Mouse (Mus musculus): ENCODE measurements around the gene Spsb1. TPM values are rescaled to one million over a fixed set of nuclear protein-coding genes. Genes with fewer than 3 reads are reported as not detected.

Spsb1 gene
- polyA plus RNA-seq, 1 experiment from 2014 or later, result 11.7 TPM

DNA sequence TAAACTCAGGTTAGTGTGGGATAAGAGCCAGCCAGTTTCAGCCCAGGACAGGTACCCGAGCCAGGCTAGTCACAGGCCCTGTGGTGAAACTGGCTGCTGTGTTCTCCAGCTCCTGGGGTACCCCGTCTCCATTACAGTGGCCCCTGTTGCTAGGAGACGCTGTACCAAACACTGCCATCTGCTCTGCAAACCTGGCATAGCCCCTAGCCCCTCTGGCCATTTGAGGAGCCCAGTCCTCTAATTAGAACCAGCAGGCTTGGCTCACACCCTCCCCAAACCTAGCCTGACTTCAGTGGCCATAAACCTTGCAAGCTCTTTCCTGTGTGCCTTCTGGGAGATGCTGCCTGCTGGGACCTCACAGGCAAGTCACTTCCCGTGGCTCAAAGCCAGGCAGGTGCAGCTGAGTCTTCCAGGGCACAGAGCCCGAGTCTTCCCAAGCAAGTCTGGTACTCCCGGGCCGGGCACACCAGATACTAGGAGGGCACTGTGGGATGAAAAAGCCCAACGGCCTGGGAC is 78.8 kb downstream of the Spsb1 start:
- Histone ChIP-seq H3K4me3 (replicated peaks) (no peak overlapping the region), H3K27me3 (0 out of 2 replicates have a peak, but pooled peaks cover 14% of the 10 kb centered on the region), H3K27ac (no peak overlapping the region), H3K36me3 (no peaks in the 10 kb centered on the region), H3K4me2 (no peak overlapping the region), H3K4me1 (peaks cover 71% of the 10 kb centered on the region), H3K9me3 (replicated peaks) (no peaks in the 10 kb centered on the region), H3K9ac (0 out of 2 replicates have a peak overlapping the region, but pooled peaks have one; percentile 10)
- 55% methylated on average over 8 of the region's 8 CpGs for WGBS
- no peak for ATAC-seq (replicated peaks; ENCODE audit: low FRiP score)

DNA sequence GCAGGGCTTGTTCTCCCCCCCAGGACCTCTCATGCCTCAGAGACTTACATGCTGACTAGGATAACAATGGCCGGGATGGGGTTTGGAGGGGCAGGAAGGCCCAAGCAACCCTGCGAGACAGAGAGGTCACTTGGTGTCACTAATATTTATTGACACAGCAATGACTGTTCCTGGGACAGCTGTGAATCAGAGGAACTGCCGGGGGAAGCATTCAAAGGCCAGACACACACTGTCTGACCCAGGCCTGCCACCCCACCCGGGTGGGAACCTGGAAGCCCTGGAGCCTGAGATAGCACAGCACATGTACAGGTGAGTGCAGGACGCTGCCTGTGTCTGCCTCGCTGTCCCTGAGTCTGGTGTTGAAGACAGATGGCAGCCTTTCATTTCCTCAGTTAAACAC is 79.5 kb downstream of the Spsb1 start:
- Histone ChIP-seq H3K4me1 (peaks cover 74% of the 10 kb centered on the region), H3K9me3 (replicated peaks) (no peaks in the 10 kb centered on the region), H3K27ac (0 out of 2 replicates have a peak overlapping the region, but pooled peaks have one; percentile 18), H3K4me3 (replicated peaks) (no peak overlapping the region), H3K27me3 (0 out of 2 replicates have a peak, but pooled peaks cover 14% of the 10 kb centered on the region), H3K9ac (no peak overlapping the region), H3K36me3 (no peaks in the 10 kb centered on the region), H3K4me2 (no peak overlapping the region)
- no peak for ATAC-seq (replicated peaks; ENCODE audit: low FRiP score)
- 18% methylated on average over 6 of the region's 6 CpGs for WGBS

DNA sequence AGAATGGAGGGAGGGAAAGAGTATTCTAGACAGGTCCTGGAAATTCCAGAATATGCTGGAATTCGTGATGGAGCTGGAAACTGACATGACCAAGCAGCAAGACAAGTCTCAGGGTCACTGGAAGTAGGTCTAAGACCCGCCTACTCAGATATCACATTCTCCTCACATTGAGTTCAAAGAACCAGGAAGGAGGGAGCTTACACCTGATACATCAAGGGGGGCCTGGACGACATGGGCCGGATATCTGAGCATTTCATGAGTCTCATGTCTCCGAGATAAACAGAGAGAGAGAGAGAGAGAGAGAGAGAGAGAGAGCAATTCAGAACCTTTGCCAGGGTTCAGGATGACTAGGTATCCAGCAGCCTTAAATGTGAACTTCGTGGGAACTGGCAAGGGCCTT is 82.6 kb downstream of the Spsb1 start:
- WGBS, result 37% methylated on average over 6 of the region's 6 CpGs
- Histone ChIP-seq H3K4me3 (replicated peaks) (no peak overlapping the region), H3K9ac (no peak overlapping the region), H3K27me3 (0 out of 2 replicates have a peak, but pooled peaks cover 6% of the 10 kb centered on the region), H3K4me2 (no peak overlapping the region), H3K27ac (peak overlapping the region; percentile 68; the same call in 1 of the 2 replicates), H3K36me3 (no peaks in the 10 kb centered on the region), H3K4me1 (peaks cover 83% of the 10 kb centered on the region), H3K9me3 (replicated peaks) (no peaks in the 10 kb centered on the region)
- no peak for ATAC-seq (replicated peaks; ENCODE audit: low FRiP score)

DNA sequence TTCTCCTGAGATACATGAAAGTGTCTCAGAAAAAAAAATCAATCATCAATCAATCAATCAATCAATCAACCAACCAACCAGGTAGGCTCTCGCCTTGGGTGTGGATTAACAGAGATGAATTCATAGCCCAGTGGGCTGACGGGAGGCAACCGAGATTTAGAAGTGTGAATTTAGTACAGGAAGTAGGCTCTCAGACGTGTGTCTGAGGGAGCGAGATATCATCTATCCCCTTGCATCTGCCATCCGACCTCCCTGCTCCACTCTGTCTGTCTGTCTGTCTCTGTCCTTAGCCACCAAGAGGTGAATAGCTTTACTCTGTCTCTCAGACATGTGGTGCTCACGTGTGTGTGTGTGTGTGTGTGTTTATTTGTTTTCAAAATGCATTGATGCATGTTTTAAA is 83.3 kb downstream of the Spsb1 start:
- ATAC-seq (replicated peaks; ENCODE audit: low FRiP score), result no peak
- H3K9ac ChIP-seq, result no peak overlapping the region
- 36% methylated on average over 7 of the region's 7 CpGs for WGBS
- peaks cover 78% of the 10 kb centered on the region for H3K4me1 ChIP-seq
- no peak overlapping the region for H3K4me3 ChIP-seq (replicated peaks)
- H3K36me3 ChIP-seq, result no peaks in the 10 kb centered on the region
- H3K27ac ChIP-seq, result no peak overlapping the region
- H3K27me3 ChIP-seq, result 0 out of 2 replicates have a peak, but pooled peaks cover 6% of the 10 kb centered on the region
- no peaks in the 10 kb centered on the region for H3K9me3 ChIP-seq (replicated peaks)
- no peak overlapping the region for H3K4me2 ChIP-seq

DNA sequence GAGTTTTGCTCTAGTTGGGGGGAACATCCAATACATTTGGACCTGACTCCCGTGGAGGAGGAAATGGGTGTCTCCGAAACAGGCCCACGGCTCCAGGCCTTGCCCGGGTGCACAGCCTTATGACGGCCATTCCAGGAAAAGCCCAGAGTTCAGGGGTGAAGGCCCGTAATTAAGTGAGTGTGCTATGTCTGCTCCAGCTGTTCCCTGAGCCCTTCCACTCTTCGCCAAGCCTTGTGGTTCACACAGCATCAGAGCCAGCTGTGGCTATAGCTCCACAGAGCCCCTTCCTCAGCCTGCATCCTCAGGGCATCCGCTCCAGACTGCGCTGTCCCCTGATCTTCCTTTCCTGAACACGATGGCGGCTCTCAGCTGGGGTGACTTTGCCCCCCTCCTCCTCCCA is 83.8 kb downstream of the Spsb1 start:
- H3K27me3 ChIP-seq, result 0 out of 2 replicates have a peak, but pooled peaks cover 4% of the 10 kb centered on the region
- no peak overlapping the region for H3K4me3 ChIP-seq (replicated peaks)
- H3K27ac ChIP-seq, result no peak overlapping the region
- H3K9me3 ChIP-seq (replicated peaks), result no peaks in the 10 kb centered on the region
- 37% methylated on average over 11 of the region's 11 CpGs for WGBS
- H3K9ac ChIP-seq, result no peak overlapping the region
- no peak overlapping the region for H3K4me2 ChIP-seq
- peaks cover 72% of the 10 kb centered on the region for H3K4me1 ChIP-seq
- no peaks in the 10 kb centered on the region for H3K36me3 ChIP-seq
- no peak; the same call in 1 of the 2 replicates for ATAC-seq (replicated peaks; ENCODE audit: low FRiP score)

DNA sequence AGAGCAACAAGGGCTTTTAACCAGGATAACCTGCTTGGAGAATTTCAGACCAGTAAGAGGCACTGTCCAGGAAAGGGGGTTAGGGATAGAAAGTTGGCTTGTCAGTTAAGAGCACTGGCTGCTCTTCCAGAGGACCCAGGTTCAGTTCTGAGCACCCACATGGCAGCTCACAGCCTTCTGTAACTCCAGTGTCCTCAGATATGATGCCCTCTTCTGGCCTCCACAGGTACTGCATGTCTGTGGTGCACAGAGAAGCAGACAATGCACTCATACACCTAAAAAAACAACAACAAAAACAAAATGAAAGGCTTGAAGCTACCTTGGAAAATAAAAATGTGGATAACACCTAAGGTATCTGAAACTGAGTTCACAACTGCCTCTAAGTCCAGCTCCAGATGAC is 84.4 kb downstream of the Spsb1 start:
- H3K9me3 ChIP-seq (replicated peaks), result no peaks in the 10 kb centered on the region
- no peaks in the 10 kb centered on the region for H3K27me3 ChIP-seq
- no peak overlapping the region for H3K4me2 ChIP-seq
- H3K36me3 ChIP-seq, result no peaks in the 10 kb centered on the region
- no peak overlapping the region for H3K27ac ChIP-seq
- no peak overlapping the region for H3K4me3 ChIP-seq (replicated peaks)
- no peak overlapping the region for H3K9ac ChIP-seq
- peaks cover 66% of the 10 kb centered on the region for H3K4me1 ChIP-seq
- ATAC-seq (replicated peaks; ENCODE audit: low FRiP score), result no peak

DNA sequence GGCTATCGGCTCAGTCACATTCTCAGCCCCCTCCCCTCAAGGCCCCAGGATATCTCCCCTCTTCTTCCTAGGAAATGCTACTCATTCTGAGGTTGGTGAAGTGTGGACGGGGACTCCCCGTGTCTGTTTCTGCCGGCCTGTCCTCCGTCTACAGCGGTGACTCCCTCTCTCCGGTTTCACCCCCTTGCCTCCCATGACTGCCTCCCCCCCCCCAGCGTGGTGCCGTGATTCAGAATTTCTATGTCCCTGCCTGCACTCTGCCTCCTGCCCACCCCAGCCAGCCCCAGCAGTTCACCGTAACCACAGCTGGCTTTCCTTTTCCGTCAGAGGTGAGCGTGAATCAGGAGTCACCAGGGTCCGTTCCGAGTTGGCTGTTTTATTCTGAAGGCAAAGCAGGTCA is 86.1 kb downstream of the Spsb1 start:
- 29% methylated on average over 14 of the region's 14 CpGs for WGBS
- Histone ChIP-seq H3K27me3 (no peaks in the 10 kb centered on the region), H3K4me1 (peaks cover 57% of the 10 kb centered on the region), H3K9ac (no peak overlapping the region), H3K27ac (peak overlapping the region; percentile 82), H3K4me2 (0 out of 2 replicates have a peak overlapping the region, but pooled peaks have one; percentile 20), H3K4me3 (replicated peaks) (no peak overlapping the region), H3K9me3 (replicated peaks) (no peaks in the 10 kb centered on the region), H3K36me3 (no peaks in the 10 kb centered on the region)
- peak; percentile 57 for ATAC-seq (replicated peaks; ENCODE audit: low FRiP score)

DNA sequence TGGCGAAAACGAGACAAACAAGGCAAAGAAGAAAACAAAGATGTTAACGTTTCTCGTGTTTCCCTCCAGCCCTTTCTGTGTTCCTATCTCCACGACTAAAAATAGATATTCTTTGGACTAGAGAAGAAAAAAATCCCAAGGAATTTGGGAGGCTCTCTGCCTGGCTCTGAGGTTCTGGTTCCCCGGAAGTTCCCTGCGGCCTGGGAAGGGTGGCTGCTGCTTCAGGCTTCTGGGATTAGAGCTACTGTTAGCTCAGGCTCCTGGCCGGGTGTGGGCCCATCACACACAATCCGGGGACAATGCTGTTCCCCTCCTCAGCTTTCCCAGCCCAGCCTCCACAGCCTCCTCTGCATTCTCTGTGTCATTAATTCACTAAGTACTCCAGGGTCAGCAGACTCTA is 86.8 kb downstream of the Spsb1 start:
- ATAC-seq (replicated peaks; ENCODE audit: low FRiP score), result 0 out of 2 replicates have a peak, but pooled peaks have one; percentile 3
- no peak overlapping the region for H3K4me3 ChIP-seq (replicated peaks)
- peak overlapping the region; percentile 82 for H3K27ac ChIP-seq
- 40% methylated on average over 9 of the region's 9 CpGs for WGBS
- H3K27me3 ChIP-seq, result no peaks in the 10 kb centered on the region
- no peaks in the 10 kb centered on the region for H3K36me3 ChIP-seq
- no peak overlapping the region for H3K4me2 ChIP-seq
- no peaks in the 10 kb centered on the region for H3K9me3 ChIP-seq (replicated peaks)
- H3K9ac ChIP-seq, result no peak overlapping the region
- peaks cover 51% of the 10 kb centered on the region for H3K4me1 ChIP-seq

DNA sequence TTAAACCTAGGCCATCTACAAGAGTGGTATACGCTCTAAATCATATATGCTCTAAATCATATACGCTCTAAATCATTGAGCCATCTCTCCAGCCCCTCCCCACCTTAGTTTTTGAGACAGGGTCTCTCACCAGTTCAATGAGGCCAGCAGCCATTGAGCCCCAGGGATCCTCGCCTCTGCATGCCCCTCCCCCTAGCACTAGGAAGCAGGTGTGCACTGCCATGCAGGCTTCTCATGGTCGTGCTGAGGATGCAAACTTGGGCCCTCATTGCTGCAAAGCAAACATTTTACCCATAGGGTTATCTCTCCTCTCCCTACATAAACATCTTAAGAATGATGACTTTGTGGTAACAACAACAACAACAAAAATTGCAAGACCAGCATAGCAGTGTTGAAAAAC is 87.5 kb downstream of the Spsb1 start:
- H3K9me3 ChIP-seq (replicated peaks), result no peaks in the 10 kb centered on the region
- ATAC-seq (replicated peaks; ENCODE audit: low FRiP score), result no peak
- H3K9ac ChIP-seq, result no peak overlapping the region
- peaks cover 44% of the 10 kb centered on the region for H3K4me1 ChIP-seq
- no peaks in the 10 kb centered on the region for H3K36me3 ChIP-seq
- H3K27me3 ChIP-seq, result no peaks in the 10 kb centered on the region
- no peak overlapping the region for H3K4me2 ChIP-seq
- H3K27ac ChIP-seq, result 0 out of 2 replicates have a peak overlapping the region, but pooled peaks have one; percentile 82
- H3K4me3 ChIP-seq (replicated peaks), result no peak overlapping the region
- WGBS, result 64% methylated on average over 4 of the region's 4 CpGs

DNA sequence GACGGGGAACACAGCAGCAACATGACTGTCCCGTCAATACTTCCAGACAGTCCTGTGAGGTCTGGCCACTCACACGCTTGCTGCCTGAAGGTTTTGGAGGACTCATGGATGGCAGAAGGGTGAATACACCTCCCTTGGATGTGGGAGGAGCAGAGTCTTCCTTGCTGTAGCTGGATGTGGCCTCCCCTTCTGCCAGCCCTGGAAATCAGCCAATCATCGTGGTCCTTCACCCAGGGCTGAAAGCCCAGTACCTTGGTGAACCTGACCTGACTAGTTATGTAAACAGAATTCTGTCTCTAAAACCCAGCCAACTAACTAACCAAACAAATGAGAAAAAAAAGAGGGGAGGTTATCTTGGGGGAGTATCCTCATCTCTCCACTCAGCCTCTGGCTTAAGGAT is 90.4 kb downstream of the Spsb1 start:
- no peak overlapping the region for H3K9ac ChIP-seq
- WGBS, result 55% methylated on average over 4 of the region's 4 CpGs
- no peak for ATAC-seq (replicated peaks; ENCODE audit: low FRiP score)
- H3K36me3 ChIP-seq, result no peaks in the 10 kb centered on the region
- no peak overlapping the region for H3K27ac ChIP-seq
- H3K9me3 ChIP-seq (replicated peaks), result no peaks in the 10 kb centered on the region
- no peak overlapping the region for H3K4me3 ChIP-seq (replicated peaks)
- H3K4me1 ChIP-seq, result peaks cover 37% of the 10 kb centered on the region
- H3K27me3 ChIP-seq, result no peaks in the 10 kb centered on the region
- H3K4me2 ChIP-seq, result no peak overlapping the region

DNA sequence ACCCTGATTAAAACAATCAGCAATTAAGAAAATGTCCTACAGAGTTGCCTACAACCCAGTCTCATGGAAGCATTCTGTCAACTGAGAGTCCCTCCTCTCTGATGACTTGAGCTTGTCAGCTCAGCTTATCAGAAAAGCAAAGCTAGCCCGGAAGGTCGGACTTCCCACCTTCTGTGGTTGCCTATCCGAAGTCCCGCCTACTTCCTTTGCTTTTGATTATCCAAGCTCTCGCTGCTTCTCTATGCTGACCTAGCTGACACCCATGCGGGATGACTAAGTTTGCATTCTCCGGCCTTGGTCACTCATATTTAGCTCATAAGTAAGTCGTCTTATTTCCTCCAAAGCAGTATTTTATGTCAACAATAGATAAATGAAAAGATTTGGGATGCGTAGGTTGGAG is 91.3 kb downstream of the Spsb1 start:
- Histone ChIP-seq H3K4me3 (replicated peaks) (no peak overlapping the region), H3K36me3 (no peaks in the 10 kb centered on the region), H3K9me3 (replicated peaks) (no peaks in the 10 kb centered on the region), H3K9ac (no peak overlapping the region), H3K27me3 (no peaks in the 10 kb centered on the region), H3K4me2 (no peak overlapping the region), H3K4me1 (peaks cover 31% of the 10 kb centered on the region), H3K27ac (no peak overlapping the region)
- no peak for ATAC-seq (replicated peaks; ENCODE audit: low FRiP score)
- WGBS, result 74% methylated on average over 9 of the region's 9 CpGs

DNA sequence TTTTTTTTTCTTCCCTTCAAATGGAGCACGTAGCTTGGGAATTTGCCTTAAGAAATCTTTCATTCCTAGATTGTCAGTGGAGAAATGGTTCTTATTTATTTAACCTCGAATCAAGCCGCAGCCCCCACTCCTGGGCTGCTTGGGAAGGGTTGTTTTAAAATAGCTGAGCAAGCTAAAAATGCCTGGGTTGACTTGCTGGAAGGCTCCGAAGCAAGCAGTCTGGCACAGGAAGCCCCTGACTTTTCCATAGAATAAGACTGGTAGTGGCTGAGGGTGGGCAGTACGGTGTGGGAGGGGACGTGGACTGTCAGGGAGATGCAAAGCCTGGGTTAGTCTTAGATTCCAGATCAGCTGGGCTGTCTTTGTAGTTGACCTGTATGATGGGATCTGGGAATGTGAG is 94.5 kb downstream of the Spsb1 start:
- WGBS, result 23% methylated on average over 6 of the region's 6 CpGs
- Histone ChIP-seq H3K4me3 (replicated peaks) (no peak overlapping the region), H3K27me3 (no peaks in the 10 kb centered on the region), H3K9ac (no peak overlapping the region), H3K9me3 (replicated peaks) (no peaks in the 10 kb centered on the region), H3K27ac (peak overlapping the region; percentile 69), H3K4me2 (no peak overlapping the region), H3K36me3 (no peaks in the 10 kb centered on the region), H3K4me1 (peaks cover 26% of the 10 kb centered on the region)
- ATAC-seq (replicated peaks; ENCODE audit: low FRiP score), result 0 out of 2 replicates have a peak, but pooled peaks have one; percentile 34

DNA sequence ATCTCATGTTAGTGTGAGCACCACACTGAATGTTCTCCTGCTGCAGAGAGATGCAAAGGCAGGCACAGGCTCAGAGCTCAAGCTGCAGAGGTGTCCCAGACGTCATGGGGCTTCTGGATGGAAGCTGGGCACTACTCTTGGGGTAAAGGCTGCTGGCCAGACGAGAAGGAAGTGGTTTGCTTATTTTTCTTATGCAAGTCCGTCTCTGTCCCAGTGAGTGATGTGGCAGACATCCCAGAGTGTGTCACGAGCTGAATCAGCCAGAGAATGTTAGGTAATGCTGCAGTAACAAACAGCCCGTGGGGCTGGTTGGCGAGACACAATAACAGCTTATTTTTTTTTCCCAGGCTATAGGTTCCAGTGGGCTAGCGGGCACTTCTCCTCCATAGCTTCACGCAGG is 96.3 kb downstream of the Spsb1 start:
- H3K27me3 ChIP-seq, result 0 out of 2 replicates have a peak, but pooled peaks cover 3% of the 10 kb centered on the region
- no peaks in the 10 kb centered on the region for H3K36me3 ChIP-seq
- H3K4me1 ChIP-seq, result peaks cover 32% of the 10 kb centered on the region
- no peak overlapping the region for H3K9ac ChIP-seq
- no peak overlapping the region for H3K4me2 ChIP-seq
- ATAC-seq (replicated peaks; ENCODE audit: low FRiP score), result no peak
- no peaks in the 10 kb centered on the region for H3K9me3 ChIP-seq (replicated peaks)
- H3K27ac ChIP-seq, result no peak overlapping the region
- 67% methylated on average over 8 of the region's 8 CpGs for WGBS
- H3K4me3 ChIP-seq (replicated peaks), result no peak overlapping the region

Data from kidney, embryonic 15.5 days (tissue).